Mouse (Mus musculus): ENCODE data around the gene Ggct. TPM values are rescaled to one million over a fixed set of nuclear protein-coding genes. Genes with fewer than 3 reads are reported as not detected.

Gene Ggct
- polyA plus RNA-seq, 1 experiment: 5.7 TPM

- Histone ChIP-seq H3K4me3 (ENCODE audit: insufficient read depth, poor library complexity, severe bottlenecking) (peak overlapping the region; percentile 32), H3ac (ENCODE audit: control insufficient read depth, insufficient read length, low read depth) (no peak overlapping the region), H3K36me3 (ENCODE audit: control insufficient read depth, insufficient read depth) (no peaks in the 10 kb centered on the region)
Measured at GRCm38 (mm10) chr6:54972929-54973211, 19.9 kb downstream of the Ggct start.

GRCm38 (mm10) chr6:54972111-54972928 lies 20.4 kb downstream of the Ggct start, which contains the start of gene Nod1:
Gene Nod1 (minus strand): TSS chr6:54972612.
- Histone ChIP-seq H3K79me2 (ENCODE audit: control insufficient read depth, insufficient read depth) (no peaks in the 10 kb centered on the region), H3K79me3 (ENCODE audit: low read depth) (no peaks in the 10 kb centered on the region), H3K27me3 (ENCODE audit: control insufficient read depth, insufficient read depth, insufficient read length) (no peaks in the 10 kb centered on the region), H3K36me3 (ENCODE audit: control insufficient read depth, insufficient read depth) (no peaks in the 10 kb centered on the region), H3K4me3 (ENCODE audit: insufficient read depth, poor library complexity, severe bottlenecking) (peak within 1 kb of the TSS; percentile 32), H3ac (ENCODE audit: control insufficient read depth, insufficient read length, low read depth) (peak within 1 kb of the TSS; percentile 61)
- TF ChIP-seq MYOD1 (IDR thresholded peaks at IDR 0.05; ENCODE audit: control insufficient read depth, insufficient read length, low read depth): no peak
- TF ChIP-seq FOSL1 (IDR thresholded peaks at IDR 0.05; ENCODE audit: insufficient read depth, low read length, poor library complexity, severe bottlenecking): no peak
- no peak for TF ChIP-seq CTCF (IDR thresholded peaks at IDR 0.05; ENCODE audit: control insufficient read depth, insufficient read depth, insufficient read length)
- no peak for TF ChIP-seq CEBPB (IDR thresholded peaks at IDR 0.05; ENCODE audit: low read depth)
- no peak for TF ChIP-seq MAX (IDR thresholded peaks at IDR 0.05)

More at GRCm38 (mm10) chr6:54972929-54973211, 19.9 kb downstream of the Ggct start:
- no peaks in the 10 kb centered on the region for H3K79me3 ChIP-seq (ENCODE audit: low read depth)
- TF ChIP-seq CEBPB (IDR thresholded peaks at IDR 0.05; ENCODE audit: low read depth) (no peak), USF1 (IDR thresholded peaks at IDR 0.05; ENCODE audit: low read depth) (no peak), MYOG (IDR thresholded peaks at IDR 0.05; ENCODE audit: control insufficient read depth, extremely low read depth, insufficient read length) (no peak), MYOD1 (IDR thresholded peaks at IDR 0.05; ENCODE audit: control insufficient read depth, insufficient read length, low read depth) (no peak), CTCF (IDR thresholded peaks at IDR 0.05; ENCODE audit: control insufficient read depth, insufficient read depth, insufficient read length) (no peak), FOSL1 (IDR thresholded peaks at IDR 0.05; ENCODE audit: insufficient read depth, low read length, poor library complexity, severe bottlenecking) (no peak), MAX (IDR thresholded peaks at IDR 0.05) (no peak)
- H3K79me2 ChIP-seq (ENCODE audit: control insufficient read depth, insufficient read depth): no peaks in the 10 kb centered on the region
- H3K27me3 ChIP-seq (ENCODE audit: control insufficient read depth, insufficient read depth, insufficient read length): no peaks in the 10 kb centered on the region

GRCm38 (mm10) chr6:54971731-54972110 lies 21.0 kb downstream of the Ggct start:
- H3K79me2 ChIP-seq (ENCODE audit: control insufficient read depth, insufficient read depth): no peaks in the 10 kb centered on the region
- no peaks in the 10 kb centered on the region for H3K27me3 ChIP-seq (ENCODE audit: control insufficient read depth, insufficient read depth, insufficient read length)
- TF ChIP-seq MYOD1 (IDR thresholded peaks at IDR 0.05; ENCODE audit: control insufficient read depth, insufficient read length, low read depth): no peak
- H3ac ChIP-seq (ENCODE audit: control insufficient read depth, insufficient read length, low read depth): no peak overlapping the region
- no peak overlapping the region for H3K4me3 ChIP-seq (ENCODE audit: insufficient read depth, poor library complexity, severe bottlenecking)
- no peaks in the 10 kb centered on the region for H3K36me3 ChIP-seq (ENCODE audit: control insufficient read depth, insufficient read depth)
- no peaks in the 10 kb centered on the region for H3K79me3 ChIP-seq (ENCODE audit: low read depth)

GRCm38 (mm10) chr6:54970506-54970905 lies 22.2 kb downstream of the Ggct start:
- Histone ChIP-seq H3K4me3 (ENCODE audit: insufficient read depth, poor library complexity, severe bottlenecking) (no peak overlapping the region), H3K36me3 (ENCODE audit: control insufficient read depth, insufficient read depth) (no peaks in the 10 kb centered on the region), H3K79me2 (ENCODE audit: control insufficient read depth, insufficient read depth) (no peaks in the 10 kb centered on the region), H3K27me3 (ENCODE audit: control insufficient read depth, insufficient read depth, insufficient read length) (no peaks in the 10 kb centered on the region), H3K79me3 (ENCODE audit: low read depth) (no peaks in the 10 kb centered on the region), H3ac (ENCODE audit: control insufficient read depth, insufficient read length, low read depth) (no peak overlapping the region)
- TF ChIP-seq MYOG (IDR thresholded peaks at IDR 0.05; ENCODE audit: control insufficient read depth, extremely low read depth, insufficient read length): no peak
- no peak for TF ChIP-seq MYOD1 (IDR thresholded peaks at IDR 0.05; ENCODE audit: control insufficient read depth, insufficient read length, low read depth)
- TF ChIP-seq FOSL1 (IDR thresholded peaks at IDR 0.05; ENCODE audit: insufficient read depth, low read length, poor library complexity, severe bottlenecking): no peak
- TF ChIP-seq CTCF (IDR thresholded peaks at IDR 0.05; ENCODE audit: control insufficient read depth, insufficient read depth, insufficient read length): no peak
- TF ChIP-seq CEBPB (IDR thresholded peaks at IDR 0.05; ENCODE audit: low read depth): no peak
- no peak for TF ChIP-seq MAX (IDR thresholded peaks at IDR 0.05)
- TF ChIP-seq USF1 (IDR thresholded peaks at IDR 0.05; ENCODE audit: low read depth): no peak

GRCm38 (mm10) chr6:54969801-54970200 lies 22.9 kb downstream of the Ggct start:
- Histone ChIP-seq H3K4me3 (ENCODE audit: insufficient read depth, poor library complexity, severe bottlenecking) (no peak overlapping the region), H3K79me2 (ENCODE audit: control insufficient read depth, insufficient read depth) (no peaks in the 10 kb centered on the region), H3K36me3 (ENCODE audit: control insufficient read depth, insufficient read depth) (no peaks in the 10 kb centered on the region), H3K27me3 (ENCODE audit: control insufficient read depth, insufficient read depth, insufficient read length) (no peaks in the 10 kb centered on the region), H3ac (ENCODE audit: control insufficient read depth, insufficient read length, low read depth) (no peak overlapping the region), H3K79me3 (ENCODE audit: low read depth) (no peaks in the 10 kb centered on the region)
- TF ChIP-seq FOSL1 (IDR thresholded peaks at IDR 0.05; ENCODE audit: insufficient read depth, low read length, poor library complexity, severe bottlenecking): no peak
- no peak for TF ChIP-seq MYOD1 (IDR thresholded peaks at IDR 0.05; ENCODE audit: control insufficient read depth, insufficient read length, low read depth)
- TF ChIP-seq CTCF (IDR thresholded peaks at IDR 0.05; ENCODE audit: control insufficient read depth, insufficient read depth, insufficient read length): no peak
- TF ChIP-seq MYOG (IDR thresholded peaks at IDR 0.05; ENCODE audit: control insufficient read depth, extremely low read depth, insufficient read length): no peak
- no peak for TF ChIP-seq MAX (IDR thresholded peaks at IDR 0.05)
- TF ChIP-seq CEBPB (IDR thresholded peaks at IDR 0.05; ENCODE audit: low read depth): no peak
- TF ChIP-seq USF1 (IDR thresholded peaks at IDR 0.05; ENCODE audit: low read depth): no peak

- no peak overlapping the region for H3ac ChIP-seq (ENCODE audit: control insufficient read depth, insufficient read length, low read depth)
- H3K79me3 ChIP-seq (ENCODE audit: low read depth): no peaks in the 10 kb centered on the region
- no peaks in the 10 kb centered on the region for H3K27me3 ChIP-seq (ENCODE audit: control insufficient read depth, insufficient read depth, insufficient read length)
- no peak overlapping the region for H3K4me3 ChIP-seq (ENCODE audit: insufficient read depth, poor library complexity, severe bottlenecking)
- no peaks in the 10 kb centered on the region for H3K36me3 ChIP-seq (ENCODE audit: control insufficient read depth, insufficient read depth)
- H3K79me2 ChIP-seq (ENCODE audit: control insufficient read depth, insufficient read depth): no peaks in the 10 kb centered on the region
- TF ChIP-seq CTCF (IDR thresholded peaks at IDR 0.05; ENCODE audit: control insufficient read depth, insufficient read depth, insufficient read length): no peak
- no peak for TF ChIP-seq USF1 (IDR thresholded peaks at IDR 0.05; ENCODE audit: low read depth)
- TF ChIP-seq CEBPB (IDR thresholded peaks at IDR 0.05; ENCODE audit: low read depth): no peak
- TF ChIP-seq FOSL1 (IDR thresholded peaks at IDR 0.05; ENCODE audit: insufficient read depth, low read length, poor library complexity, severe bottlenecking): no peak
- no peak for TF ChIP-seq MAX (IDR thresholded peaks at IDR 0.05)
- no peak for TF ChIP-seq MYOG (IDR thresholded peaks at IDR 0.05; ENCODE audit: control insufficient read depth, extremely low read depth, insufficient read length)
- no peak for TF ChIP-seq MYOD1 (IDR thresholded peaks at IDR 0.05; ENCODE audit: control insufficient read depth, insufficient read length, low read depth)
Measured at GRCm38 (mm10) chr6:54967591-54967990, 25.2 kb downstream of the Ggct start.
